Mouse (Mus musculus): Measurements from ENCODE around the gene Acvr1. TPM values are rescaled to one million over a fixed set of nuclear protein-coding genes. Genes with fewer than 3 reads are reported as not detected.

Acvr1 gene
- polyA plus RNA-seq, 1 experiment from 2014 or later, result 7.9 TPM

- Histone ChIP-seq H3K9ac (ENCODE audit: low read depth, low read length) (no peak overlapping the region), H3K27ac (ENCODE audit: low read depth, low read length) (no peak overlapping the region), H3K9me3 (ENCODE audit: control insufficient read depth, low read length) (peaks cover 2% of the 10 kb centered on the region; the same call in 1 of the 2 replicates), H3K4me3 (ENCODE audit: low read length) (no peak overlapping the region), H3K27me3 (ENCODE audit: control insufficient read depth, insufficient read depth, low read length) (no peaks in the 10 kb centered on the region), H3K4me1 (ENCODE audit: control insufficient read depth, insufficient read depth, low read length) (no peaks in the 10 kb centered on the region), H3K36me3 (ENCODE audit: control insufficient read depth, insufficient read depth, low read length) (no peaks in the 10 kb centered on the region), H3K4me2 (replicated peaks; ENCODE audit: low read depth, low read length) (no peak overlapping the region)
- no peak for ATAC-seq (ENCODE audit: low FRiP score, low TSS enrichment)
- 95% methylated on average over 3 of the region's 3 CpGs for WGBS
Observed at GRCm38 (mm10) chr2:58495271-58495670, 71.7 kb downstream of the Acvr1 start.

DNA sequence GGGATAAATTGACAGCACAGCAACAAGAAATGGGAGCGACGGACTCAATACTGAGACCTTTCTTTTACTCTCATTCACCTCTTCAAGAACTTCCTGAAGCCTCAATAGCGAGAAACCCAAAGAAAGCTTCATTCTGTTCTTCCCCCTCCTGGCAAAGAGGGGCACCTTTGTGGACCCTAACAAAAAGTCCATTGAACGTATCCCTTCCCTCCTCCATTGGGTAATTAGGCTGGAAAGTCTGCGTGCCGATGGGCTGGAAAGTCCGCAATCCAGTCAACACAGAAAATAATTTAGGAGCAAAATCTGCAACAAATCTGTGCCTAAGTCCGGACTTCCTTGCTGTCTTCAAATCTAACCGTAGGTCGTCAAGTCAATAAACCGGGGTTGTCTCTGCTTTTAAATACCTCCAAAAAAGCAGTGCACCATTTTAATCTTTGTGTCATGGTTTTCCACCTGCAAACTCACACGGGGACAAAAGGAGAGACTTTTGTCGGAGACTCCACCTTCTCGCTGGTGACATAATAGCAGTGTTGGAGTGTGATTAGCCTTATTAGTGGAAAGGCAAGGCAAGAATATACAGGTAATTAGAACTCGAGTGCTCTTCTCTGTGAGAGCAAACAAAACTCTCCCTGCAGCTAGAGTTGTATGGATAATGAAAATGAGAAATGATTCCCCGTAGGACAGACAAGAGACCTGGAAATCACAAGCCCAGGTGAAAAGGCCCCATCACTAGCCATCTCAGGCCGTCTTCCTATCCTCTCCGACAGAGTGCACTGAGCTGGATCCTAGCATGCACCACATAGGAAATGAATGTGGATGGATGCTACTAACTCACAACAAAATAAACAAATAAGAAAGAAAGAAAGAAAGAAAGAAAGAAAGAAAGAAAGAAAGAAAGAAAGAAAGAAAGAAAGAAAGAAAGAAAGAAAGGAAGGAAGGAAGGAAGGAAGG is 73.0 kb downstream of the Acvr1 start:
- peaks cover 2% of the 10 kb centered on the region; the same call in 1 of the 2 replicates for H3K36me3 ChIP-seq (ENCODE audit: control insufficient read depth, insufficient read depth, low read length)
- H3K9ac ChIP-seq (ENCODE audit: low read depth, low read length), result no peak overlapping the region
- peaks cover 2% of the 10 kb centered on the region; the same call in 1 of the 2 replicates for H3K9me3 ChIP-seq (ENCODE audit: control insufficient read depth, low read length)
- H3K27ac ChIP-seq (ENCODE audit: low read depth, low read length), result no peak overlapping the region
- no peaks in the 10 kb centered on the region for H3K4me1 ChIP-seq (ENCODE audit: control insufficient read depth, insufficient read depth, low read length)
- no peak overlapping the region for H3K4me3 ChIP-seq (ENCODE audit: low read length)
- H3K4me2 ChIP-seq (replicated peaks; ENCODE audit: low read depth, low read length), result no peak overlapping the region
- no peaks in the 10 kb centered on the region for H3K27me3 ChIP-seq (ENCODE audit: control insufficient read depth, insufficient read depth, low read length)
- 94% methylated on average over 18 of the region's 18 CpGs for WGBS
- ATAC-seq (ENCODE audit: low FRiP score, low TSS enrichment), result no peak

DNA sequence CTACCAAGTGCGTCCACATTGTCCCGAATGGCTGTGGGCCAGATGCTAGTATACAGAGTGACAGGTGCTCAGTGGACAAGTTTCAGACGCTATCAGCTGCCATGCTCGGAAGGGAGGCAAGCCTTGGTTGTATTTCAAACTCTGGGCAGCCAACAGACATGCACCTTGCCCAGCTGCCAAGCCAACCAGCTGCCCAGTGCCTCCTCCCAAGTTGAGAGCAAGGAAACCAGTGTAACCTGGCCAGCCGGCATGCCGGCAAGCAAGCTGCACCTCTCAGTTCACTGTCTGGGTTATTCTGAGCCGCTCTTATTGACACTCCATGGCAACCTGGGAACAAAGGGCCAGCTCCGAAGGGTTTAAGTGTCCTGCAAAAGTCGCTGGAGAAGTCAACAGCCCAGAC is 77.7 kb downstream of the Acvr1 start:
- Histone ChIP-seq H3K27ac (ENCODE audit: low read depth, low read length) (no peak overlapping the region), H3K4me2 (replicated peaks; ENCODE audit: low read depth, low read length) (no peak overlapping the region)
- WGBS, result 88% methylated on average over 9 of the region's 9 CpGs

DNA sequence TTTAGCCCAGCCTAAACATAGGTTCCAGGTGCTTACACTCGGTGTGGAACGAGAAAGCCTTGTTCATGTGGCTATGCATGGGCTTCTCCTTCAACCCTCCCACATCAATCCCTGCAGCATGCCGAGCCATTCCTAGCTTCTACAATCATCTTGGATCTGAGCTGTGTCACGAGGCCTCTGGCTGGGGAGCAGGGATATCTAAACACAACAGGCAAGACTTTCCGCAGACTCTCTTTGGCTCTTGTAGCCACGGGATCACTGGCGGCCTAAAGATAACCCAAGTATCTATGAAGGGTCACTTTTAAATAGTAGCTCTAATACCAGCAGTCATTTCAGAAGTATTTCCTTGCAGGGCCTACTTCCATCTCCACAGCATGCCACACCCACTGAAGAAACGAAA is 78.6 kb downstream of the Acvr1 start:
- H3K4me3 ChIP-seq (ENCODE audit: low read length), result no peak overlapping the region
- H3K9ac ChIP-seq (ENCODE audit: low read depth, low read length), result no peak overlapping the region
- peaks cover 7% of the 10 kb centered on the region; the same call in 1 of the 2 replicates for H3K4me1 ChIP-seq (ENCODE audit: control insufficient read depth, insufficient read depth, low read length)
- H3K9me3 ChIP-seq (ENCODE audit: control insufficient read depth, low read length), result no peaks in the 10 kb centered on the region
- no peak overlapping the region for H3K4me2 ChIP-seq (replicated peaks; ENCODE audit: low read depth, low read length)
- H3K27ac ChIP-seq (ENCODE audit: low read depth, low read length), result no peak overlapping the region
- ATAC-seq (ENCODE audit: low FRiP score, low TSS enrichment), result no peak
- H3K27me3 ChIP-seq (ENCODE audit: control insufficient read depth, insufficient read depth, low read length), result no peaks in the 10 kb centered on the region
- peaks cover 2% of the 10 kb centered on the region; the same call in 1 of the 2 replicates for H3K36me3 ChIP-seq (ENCODE audit: control insufficient read depth, insufficient read depth, low read length)
- 88% methylated on average over 8 of the region's 8 CpGs for WGBS

More for the DNA sequence above, 77.7 kb downstream of the Acvr1 start:
- ATAC-seq (ENCODE audit: low FRiP score, low TSS enrichment), result no peak
- peaks cover 7% of the 10 kb centered on the region; the same call in 1 of the 2 replicates for H3K4me1 ChIP-seq (ENCODE audit: control insufficient read depth, insufficient read depth, low read length)
- no peak overlapping the region for H3K9ac ChIP-seq (ENCODE audit: low read depth, low read length)
- no peak overlapping the region for H3K4me3 ChIP-seq (ENCODE audit: low read length)
- H3K27me3 ChIP-seq (ENCODE audit: control insufficient read depth, insufficient read depth, low read length), result no peaks in the 10 kb centered on the region
- peaks cover 2% of the 10 kb centered on the region; the same call in 1 of the 2 replicates for H3K36me3 ChIP-seq (ENCODE audit: control insufficient read depth, insufficient read depth, low read length)
- no peaks in the 10 kb centered on the region for H3K9me3 ChIP-seq (ENCODE audit: control insufficient read depth, low read length)

GRCm38 (mm10) chr2:58487279-58487560 is 79.7 kb downstream of the Acvr1 start:
- no peak overlapping the region for H3K4me2 ChIP-seq (replicated peaks; ENCODE audit: low read depth, low read length)
- H3K36me3 ChIP-seq (ENCODE audit: control insufficient read depth, insufficient read depth, low read length), result peaks cover 2% of the 10 kb centered on the region; the same call in 1 of the 2 replicates
- H3K9me3 ChIP-seq (ENCODE audit: control insufficient read depth, low read length), result no peaks in the 10 kb centered on the region
- no peaks in the 10 kb centered on the region for H3K27me3 ChIP-seq (ENCODE audit: control insufficient read depth, insufficient read depth, low read length)
- H3K27ac ChIP-seq (ENCODE audit: low read depth, low read length), result no peak overlapping the region
- 70% methylated on average over 3 of the region's 3 CpGs for WGBS
- no peak overlapping the region for H3K4me3 ChIP-seq (ENCODE audit: low read length)
- no peak overlapping the region for H3K9ac ChIP-seq (ENCODE audit: low read depth, low read length)
- ATAC-seq (ENCODE audit: low FRiP score, low TSS enrichment), result no peak
- peaks cover 7% of the 10 kb centered on the region; the same call in 1 of the 2 replicates for H3K4me1 ChIP-seq (ENCODE audit: control insufficient read depth, insufficient read depth, low read length)

GRCm38 (mm10) chr2:58486441-58487278 is 80.3 kb downstream of the Acvr1 start:
- no peak overlapping the region for H3K4me2 ChIP-seq (replicated peaks; ENCODE audit: low read depth, low read length)
- no peaks in the 10 kb centered on the region for H3K27me3 ChIP-seq (ENCODE audit: control insufficient read depth, insufficient read depth, low read length)
- no peak overlapping the region for H3K27ac ChIP-seq (ENCODE audit: low read depth, low read length)
- peaks cover 7% of the 10 kb centered on the region; the same call in 1 of the 2 replicates for H3K4me1 ChIP-seq (ENCODE audit: control insufficient read depth, insufficient read depth, low read length)
- no peak overlapping the region for H3K9ac ChIP-seq (ENCODE audit: low read depth, low read length)
- H3K4me3 ChIP-seq (ENCODE audit: low read length), result no peak overlapping the region
- WGBS, result 52% methylated on average over 14 of the region's 14 CpGs
- H3K9me3 ChIP-seq (ENCODE audit: control insufficient read depth, low read length), result no peaks in the 10 kb centered on the region
- H3K36me3 ChIP-seq (ENCODE audit: control insufficient read depth, insufficient read depth, low read length), result peaks cover 2% of the 10 kb centered on the region; the same call in 1 of the 2 replicates
- peak; percentile 65 for ATAC-seq (ENCODE audit: low FRiP score, low TSS enrichment)

DNA sequence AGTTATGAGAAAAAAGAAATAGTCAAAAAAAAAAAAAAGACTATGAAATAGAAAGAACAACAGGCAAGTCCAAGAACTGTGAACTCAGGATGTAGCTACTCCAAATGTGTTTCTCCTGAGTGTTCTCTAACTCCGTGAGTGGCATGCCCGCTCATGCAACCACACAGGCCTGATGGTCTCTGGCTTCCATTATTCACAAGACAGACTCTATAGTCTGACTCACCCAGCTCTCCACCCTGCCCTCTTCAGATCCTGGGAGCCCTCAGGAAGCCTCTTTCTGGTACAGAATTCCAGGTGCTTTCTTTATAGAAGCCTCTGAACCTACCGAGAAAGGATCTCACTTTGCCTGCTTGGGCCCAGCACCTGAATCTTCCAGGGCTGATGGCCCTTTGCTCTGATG is 81.3 kb downstream of the Acvr1 start:
- Histone ChIP-seq H3K27ac (ENCODE audit: low read depth, low read length) (no peak overlapping the region), H3K4me2 (replicated peaks; ENCODE audit: low read depth, low read length) (no peak overlapping the region), H3K9ac (ENCODE audit: low read depth, low read length) (no peak overlapping the region), H3K4me1 (ENCODE audit: control insufficient read depth, insufficient read depth, low read length) (peaks cover 7% of the 10 kb centered on the region; the same call in 1 of the 2 replicates), H3K9me3 (ENCODE audit: control insufficient read depth, low read length) (no peaks in the 10 kb centered on the region), H3K36me3 (ENCODE audit: control insufficient read depth, insufficient read depth, low read length) (peaks cover 2% of the 10 kb centered on the region; the same call in 1 of the 2 replicates), H3K27me3 (ENCODE audit: control insufficient read depth, insufficient read depth, low read length) (no peaks in the 10 kb centered on the region), H3K4me3 (ENCODE audit: low read length) (no peak overlapping the region)
- WGBS, result 81% methylated on average over 3 of the region's 3 CpGs
- no peak for ATAC-seq (ENCODE audit: low FRiP score, low TSS enrichment)

GRCm38 (mm10) chr2:58485152-58485551 is 81.8 kb downstream of the Acvr1 start:
- no peak for ATAC-seq (ENCODE audit: low FRiP score, low TSS enrichment)
- 52% methylated on average over 4 of the region's 4 CpGs for WGBS
- peaks cover 2% of the 10 kb centered on the region; the same call in 1 of the 2 replicates for H3K36me3 ChIP-seq (ENCODE audit: control insufficient read depth, insufficient read depth, low read length)

More at GRCm38 (mm10) chr2:58485152-58485551, 81.8 kb downstream of the Acvr1 start:
- no peaks in the 10 kb centered on the region for H3K27me3 ChIP-seq (ENCODE audit: control insufficient read depth, insufficient read depth, low read length)
- H3K4me2 ChIP-seq (replicated peaks; ENCODE audit: low read depth, low read length), result no peak overlapping the region
- H3K9me3 ChIP-seq (ENCODE audit: control insufficient read depth, low read length), result no peaks in the 10 kb centered on the region
- no peak overlapping the region for H3K27ac ChIP-seq (ENCODE audit: low read depth, low read length)
- H3K9ac ChIP-seq (ENCODE audit: low read depth, low read length), result no peak overlapping the region
- no peak overlapping the region for H3K4me3 ChIP-seq (ENCODE audit: low read length)
- peaks cover 7% of the 10 kb centered on the region; the same call in 1 of the 2 replicates for H3K4me1 ChIP-seq (ENCODE audit: control insufficient read depth, insufficient read depth, low read length)
